Mouse (Mus musculus) kidney, embryonic 14.5 days (tissue): ENCODE data around the gene Tap2. TPM values are rescaled to one million over a fixed set of nuclear protein-coding genes. Genes with fewer than 3 reads are reported as not detected.
"Not testable (repeated sequence)": the region's sequence is repeated elsewhere in the genome, so short reads cannot be mapped to it uniquely, and the experiment has no call there.

Experiments
- ATAC-seq: fragments of 200-750 bp; cut with Nextera tagmentation; 2 replicates; pipeline ENCODE4 v1.8.0; 2017; ENCODE audit warnings: moderate number of reproducible peaks, mild to moderate bottlenecking, moderate TSS enrichment, moderate library complexity; ENCODE audit not compliant: low FRiP score, low TSS enrichment
- H3K27ac ChIP-seq: fragments of 300-500 bp; sonication (generic); 2 replicates; pipeline ENCODE4 v1.5.1; 2014; ENCODE audit warnings: low read depth, mild to moderate bottlenecking, low read length, moderate library complexity, mixed read lengths
- H3K27me3 ChIP-seq: fragments of 300-500 bp; sonication (generic); 2 replicates; pipeline ENCODE4 v1.6.1; 2014; ENCODE audit warnings: mild to moderate bottlenecking, low read length; ENCODE audit not compliant: control insufficient read depth, insufficient read depth
- H3K36me3 ChIP-seq: fragments of 300-500 bp; sonication (generic); 2 replicates; pipeline ENCODE4 v1.6.1; 2014; ENCODE audit warnings: low read length, mixed read lengths; ENCODE audit not compliant: control insufficient read depth, insufficient read depth
- H3K4me1 ChIP-seq: fragments of 300-500 bp; sonication (generic); 2 replicates; pipeline ENCODE4 v1.6.1; 2014; ENCODE audit warnings: low read length, mixed read lengths; ENCODE audit not compliant: control insufficient read depth, insufficient read depth
- H3K4me2 ChIP-seq: fragments of 300-500 bp; sonication (generic); replicated peaks from 2 replicates; pipeline ENCODE4 v1.6.1; 2014; ENCODE audit warnings: low read depth, mild to moderate bottlenecking, low read length
- H3K4me3 ChIP-seq: fragments of 300-500 bp; sonication (generic); 2 replicates; pipeline ENCODE4 v1.5.1; 2014; ENCODE audit warnings: mild to moderate bottlenecking, low read length
- H3K9ac ChIP-seq: fragments of 300-500 bp; sonication (generic); 2 replicates; pipeline ENCODE4 v1.6.1; 2014; ENCODE audit warnings: low read depth, mild to moderate bottlenecking, low read length, moderate library complexity
- H3K9me3 ChIP-seq: fragments of 300-500 bp; sonication (generic); 2 replicates; pipeline ENCODE4 v1.6.1; 2016; ENCODE audit warnings: low read length; ENCODE audit not compliant: control insufficient read depth
- WGBS: fragments of 180-500 bp; shearing (Covaris S2); extraction: QIAGEN DNeasy Blood & Tissue Kit; methylation state at CpG from one replicate; pipeline ENCODE4 v1.1.7; 2014; 5-methylcytosine and 5-hydroxymethylcytosine counted together
- polyA plus RNA-seq: library from polyadenylated mRNA; unstranded; fragments of >200 nt; fragmentation: Nextera tagmentation; extraction: Ambion mirVana; gene quantifications from 2 replicates; pipeline ENCODE4 v1.2.1, GENCODE M21; 2014

The Tap2 gene
- polyA plus RNA-seq, 1 experiment from 2014 or later, result 1.2 TPM

DNA sequence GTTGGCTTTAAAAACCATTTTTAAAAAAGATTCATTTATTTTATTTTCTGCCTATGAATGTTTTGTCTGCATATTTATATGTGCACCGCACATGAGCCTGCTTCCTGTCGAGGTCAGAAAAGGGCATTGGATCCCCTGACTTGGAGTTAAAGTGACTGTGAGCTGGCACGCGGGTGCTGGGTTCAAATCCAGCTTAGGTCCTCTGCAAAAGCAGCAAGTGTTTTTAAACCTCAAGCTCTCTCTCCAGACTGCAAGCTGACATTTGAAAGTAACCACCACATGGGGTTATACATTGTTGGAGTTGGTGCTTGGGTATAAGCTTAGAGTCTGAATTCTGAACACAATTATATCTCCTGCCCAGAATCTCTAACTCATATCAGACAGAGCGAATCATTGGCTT, 14.7 kb downstream of the Tap2 start:
- Histone ChIP-seq H3K27me3 (peaks cover 20% of the 10 kb centered on the region), H3K27ac (no peak overlapping the region), H3K4me2 (no peak overlapping the region), H3K36me3 (no peaks in the 10 kb centered on the region), H3K9ac (no peak overlapping the region), H3K9me3 (no peaks in the 10 kb centered on the region; the same call in 1 of the 2 replicates), H3K4me1 (no peaks in the 10 kb centered on the region), H3K4me3 (no peak overlapping the region)
- ATAC-seq, result no peak
- 91% methylated on average over 5 of the region's 5 CpGs for WGBS

DNA sequence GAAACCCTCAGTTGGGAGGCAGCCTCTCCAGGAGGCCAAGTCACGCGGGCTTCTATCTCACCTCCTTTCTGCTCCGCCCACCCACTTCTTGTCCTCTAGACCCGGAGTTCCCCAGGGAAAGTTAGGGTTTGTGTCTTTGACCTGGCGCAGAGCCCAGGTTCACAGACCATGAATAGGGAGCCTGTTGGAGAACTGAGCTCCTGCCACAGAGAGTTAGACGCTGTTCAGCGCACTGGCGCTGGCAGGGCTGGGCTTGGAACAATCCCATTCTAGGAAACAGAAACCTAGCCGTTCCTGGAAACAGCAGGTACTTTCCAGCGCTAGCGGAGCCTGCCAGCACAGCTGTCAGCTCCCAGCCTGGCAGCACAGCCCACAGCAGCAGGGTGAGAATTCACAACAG, 15.3 kb downstream of the Tap2 start:
- 83% methylated on average over 11 of the region's 11 CpGs for WGBS
- Histone ChIP-seq H3K4me1 (no peaks in the 10 kb centered on the region), H3K27ac (no peak overlapping the region)

DNA sequence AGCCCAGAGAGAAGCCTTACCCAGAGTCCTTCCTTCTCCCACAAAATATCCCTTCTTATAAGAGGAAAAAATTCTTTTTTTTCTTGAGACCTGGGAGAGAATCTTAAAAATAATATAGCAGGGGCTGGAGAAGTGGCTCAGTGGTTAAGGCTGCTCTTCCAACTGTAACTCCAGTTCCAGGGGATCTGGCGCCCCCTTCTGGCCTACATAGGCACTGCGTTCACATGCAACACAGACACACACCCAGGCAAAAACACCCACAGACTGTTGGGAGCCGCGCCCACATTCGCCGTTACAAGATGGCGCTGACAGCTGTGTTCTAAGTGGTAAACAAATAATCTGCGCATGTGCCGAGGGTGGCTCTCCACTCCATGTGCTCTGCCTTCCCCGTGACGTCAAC, 15.8 kb downstream of the Tap2 start:
- H3K9ac ChIP-seq, ATAC-seq, H3K27ac ChIP-seq, H3K9me3 ChIP-seq, H3K4me2 ChIP-seq, H3K27me3 ChIP-seq, H3K4me3 ChIP-seq, H3K36me3 ChIP-seq, H3K4me1 ChIP-seq: not testable (repeated sequence)
- 90% methylated on average over 7 of the region's 11 CpGs for WGBS

More for the DNA sequence above, 15.3 kb downstream of the Tap2 start:
- Histone ChIP-seq H3K4me2 (no peak overlapping the region), H3K9ac (no peak overlapping the region), H3K9me3 (no peaks in the 10 kb centered on the region; the same call in 1 of the 2 replicates), H3K27me3 (peaks cover 13% of the 10 kb centered on the region), H3K4me3 (no peak overlapping the region), H3K36me3 (no peaks in the 10 kb centered on the region)
- no peak for ATAC-seq

DNA sequence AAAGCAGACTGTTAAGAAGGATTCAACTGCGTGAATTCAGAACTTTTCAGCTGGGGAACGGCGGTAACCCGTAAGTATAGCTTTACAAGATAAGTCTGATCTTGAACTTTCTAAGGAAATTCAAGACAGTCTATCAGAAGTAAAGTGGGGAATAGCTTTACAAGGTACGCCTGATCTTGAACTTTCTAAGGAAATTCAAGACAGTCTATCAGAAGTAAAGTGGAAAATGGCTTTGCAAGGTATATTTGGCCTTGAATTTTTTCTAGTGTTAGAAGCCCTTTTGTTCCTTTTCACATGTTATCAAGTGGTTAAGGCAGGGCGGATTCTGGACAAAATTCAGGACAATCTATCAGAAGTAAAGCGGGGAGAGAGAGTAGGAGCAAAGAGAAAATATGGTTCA, 16.5 kb downstream of the Tap2 start:
- not testable (repeated sequence) for H3K9me3 ChIP-seq, H3K4me1 ChIP-seq, H3K27ac ChIP-seq, H3K4me2 ChIP-seq, H3K4me3 ChIP-seq, H3K27me3 ChIP-seq, H3K9ac ChIP-seq, H3K36me3 ChIP-seq, ATAC-seq
- 97% methylated on average over 3 of the region's 7 CpGs for WGBS

DNA sequence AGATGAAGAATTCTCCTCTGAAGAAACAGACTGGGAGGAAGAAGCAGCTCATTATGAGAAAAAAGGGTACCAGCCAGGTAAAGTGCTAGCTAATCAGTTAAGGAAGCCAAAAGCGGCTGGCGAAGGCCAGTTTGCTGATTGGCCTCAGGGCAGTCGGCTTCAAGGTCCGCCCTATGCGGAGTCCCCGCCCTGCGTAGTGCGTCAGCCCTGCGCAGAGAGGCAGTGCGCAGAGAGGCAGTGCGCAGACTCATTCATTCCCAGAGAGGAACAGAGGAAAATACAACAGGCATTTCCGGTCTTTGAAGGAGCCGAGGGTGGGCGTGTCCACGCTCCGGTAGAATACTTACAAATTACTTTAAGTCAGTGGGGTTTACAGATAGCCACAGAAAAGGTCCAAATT, 17.1 kb downstream of the Tap2 start:
- H3K36me3 ChIP-seq, H3K4me1 ChIP-seq, H3K27ac ChIP-seq, H3K4me3 ChIP-seq, H3K9ac ChIP-seq, ATAC-seq, H3K27me3 ChIP-seq, H3K9me3 ChIP-seq, H3K4me2 ChIP-seq: not testable (repeated sequence)
- whole genome bisulfite sequencing, result no CpG with 5 or more reads among the region's 16 CpGs

DNA sequence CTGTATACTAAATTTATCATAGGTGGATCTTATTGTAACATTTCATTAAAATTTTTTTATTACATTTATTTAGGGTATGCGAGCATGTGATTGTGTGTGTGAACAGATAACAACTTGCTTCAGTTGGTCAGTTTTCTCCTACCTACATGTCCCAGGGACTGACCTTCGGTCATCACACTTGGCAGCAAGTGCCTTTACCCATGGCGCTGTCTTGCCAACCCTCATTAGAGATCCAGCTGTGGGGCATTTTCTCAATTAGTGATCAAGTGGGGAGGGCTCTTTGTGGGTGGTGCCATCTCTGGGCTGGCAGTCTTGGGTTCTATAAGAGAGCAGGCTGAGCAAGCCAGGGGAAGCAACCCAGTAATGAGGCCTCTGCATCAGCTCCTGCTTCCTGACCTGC, 21.5 kb downstream of the Tap2 start:
- ATAC-seq, result no peak
- H3K27me3 ChIP-seq, result no peaks in the 10 kb centered on the region
- no peaks in the 10 kb centered on the region for H3K36me3 ChIP-seq
- no peak overlapping the region for H3K4me3 ChIP-seq
- no peak overlapping the region for H3K9ac ChIP-seq
- H3K4me1 ChIP-seq, result no peaks in the 10 kb centered on the region
- no peak overlapping the region for H3K4me2 ChIP-seq
- 90% methylated on average over 3 of the region's 3 CpGs for WGBS
- peaks cover 10% of the 10 kb centered on the region for H3K9me3 ChIP-seq
- no peak overlapping the region for H3K27ac ChIP-seq

DNA sequence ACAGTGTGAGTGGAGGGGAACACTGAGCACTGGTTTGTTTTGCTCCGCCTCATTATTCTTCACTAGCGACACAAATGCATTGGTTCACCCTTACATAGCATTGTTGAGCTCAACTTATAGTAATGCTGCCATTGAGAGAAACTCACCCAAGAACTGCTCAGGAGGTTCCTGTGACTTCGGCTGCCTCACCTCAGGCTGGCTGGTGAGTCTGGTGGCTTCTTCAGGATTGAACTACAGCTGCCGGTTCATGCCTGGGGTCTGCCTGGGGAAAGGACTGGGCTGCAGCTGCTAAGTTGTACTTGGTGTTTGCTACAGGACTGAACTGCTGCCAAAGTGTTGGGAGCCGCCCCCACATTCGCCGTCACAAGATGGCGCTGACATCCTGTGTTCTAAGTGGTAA, 22.1 kb downstream of the Tap2 start:
- 98% methylated on average over 8 of the region's 8 CpGs for WGBS
- H3K27ac ChIP-seq, result no peak overlapping the region
- H3K4me3 ChIP-seq, result no peak overlapping the region
- H3K9me3 ChIP-seq, result peaks cover 10% of the 10 kb centered on the region
- no peak overlapping the region for H3K9ac ChIP-seq
- H3K36me3 ChIP-seq, result no peaks in the 10 kb centered on the region
- H3K4me1 ChIP-seq, result no peaks in the 10 kb centered on the region
- H3K27me3 ChIP-seq, result no peaks in the 10 kb centered on the region
- no peak overlapping the region for H3K4me2 ChIP-seq
- no peak for ATAC-seq

DNA sequence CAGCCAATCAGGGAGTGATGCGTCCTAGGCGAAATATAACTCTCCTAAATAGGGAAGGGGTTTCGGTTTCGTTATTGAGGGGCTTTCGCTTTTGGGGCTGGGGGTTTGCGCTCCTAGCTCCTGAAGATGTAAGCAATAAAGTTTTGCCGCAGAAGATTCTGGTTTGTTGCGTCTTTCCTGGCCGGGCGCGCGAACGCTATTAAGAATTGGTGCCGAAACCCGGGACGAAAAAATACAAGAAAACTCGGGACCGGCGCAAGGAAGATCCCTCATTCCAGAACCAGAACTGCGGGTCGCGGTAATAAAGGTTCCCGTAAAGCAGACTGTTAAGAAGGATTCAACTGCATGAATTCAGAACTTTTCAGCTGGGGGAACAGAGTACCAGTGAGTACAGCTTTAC, 22.6 kb downstream of the Tap2 start:
- H3K4me3 ChIP-seq, H3K36me3 ChIP-seq, H3K9ac ChIP-seq, H3K27ac ChIP-seq, ATAC-seq, H3K4me1 ChIP-seq, H3K27me3 ChIP-seq, H3K4me2 ChIP-seq: not testable (repeated sequence)
- peaks cover 10% of the 10 kb centered on the region for H3K9me3 ChIP-seq
- WGBS, result 99% methylated on average over 12 of the region's 23 CpGs

DNA sequence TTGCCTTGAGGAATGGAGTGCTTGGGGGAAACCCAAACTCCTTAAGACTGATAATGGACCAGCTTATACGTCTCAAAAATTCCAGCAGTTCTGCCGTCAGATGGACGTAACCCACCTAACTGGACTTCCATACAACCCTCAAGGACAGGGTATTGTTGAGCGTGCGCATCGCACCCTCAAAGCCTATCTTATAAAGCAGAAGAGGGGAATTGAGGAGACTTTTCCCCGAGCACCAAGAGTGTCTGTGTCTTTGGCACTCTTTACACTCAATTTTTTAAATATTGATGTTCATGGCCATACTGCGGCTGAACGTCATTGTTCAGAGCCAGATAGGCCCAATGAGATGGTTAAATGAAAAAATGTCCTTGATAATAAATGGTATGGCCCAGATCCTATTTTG, 27.6 kb downstream of the Tap2 start:
- H3K9me3 ChIP-seq, H3K4me3 ChIP-seq, ATAC-seq, H3K4me2 ChIP-seq, H3K27me3 ChIP-seq, H3K4me1 ChIP-seq, H3K9ac ChIP-seq, H3K27ac ChIP-seq, H3K36me3 ChIP-seq: not testable (repeated sequence)
- 85% methylated on average over 5 of the region's 9 CpGs for WGBS

DNA sequence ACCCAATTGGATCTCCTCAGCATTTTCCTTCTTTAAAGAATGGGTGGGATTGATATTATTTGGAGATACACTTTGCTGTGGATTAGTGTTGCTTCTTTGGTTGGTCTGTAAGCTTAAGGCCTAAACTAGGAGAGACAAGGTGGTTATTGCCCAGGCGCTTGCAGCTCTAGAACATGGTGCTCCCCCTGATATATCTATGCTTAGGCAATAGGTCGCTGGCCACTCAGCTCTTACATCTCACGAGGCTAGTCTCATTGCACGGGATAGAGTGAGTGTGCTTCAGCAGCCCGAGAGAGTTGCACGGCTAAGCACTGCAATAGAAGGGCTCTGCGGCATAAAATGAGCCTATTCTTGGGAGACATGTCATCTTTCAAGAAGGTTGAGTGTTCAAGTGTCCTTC, 28.7 kb downstream of the Tap2 start:
- not testable (repeated sequence) for H3K27me3 ChIP-seq, H3K27ac ChIP-seq, H3K9ac ChIP-seq, ATAC-seq, H3K9me3 ChIP-seq, H3K4me3 ChIP-seq, H3K4me1 ChIP-seq, H3K4me2 ChIP-seq, H3K36me3 ChIP-seq
- 97% methylated on average over 2 of the region's 7 CpGs for WGBS
